9 mouse cellular contexts compared by ENCODE assay signal in the genomic region with DNA sequence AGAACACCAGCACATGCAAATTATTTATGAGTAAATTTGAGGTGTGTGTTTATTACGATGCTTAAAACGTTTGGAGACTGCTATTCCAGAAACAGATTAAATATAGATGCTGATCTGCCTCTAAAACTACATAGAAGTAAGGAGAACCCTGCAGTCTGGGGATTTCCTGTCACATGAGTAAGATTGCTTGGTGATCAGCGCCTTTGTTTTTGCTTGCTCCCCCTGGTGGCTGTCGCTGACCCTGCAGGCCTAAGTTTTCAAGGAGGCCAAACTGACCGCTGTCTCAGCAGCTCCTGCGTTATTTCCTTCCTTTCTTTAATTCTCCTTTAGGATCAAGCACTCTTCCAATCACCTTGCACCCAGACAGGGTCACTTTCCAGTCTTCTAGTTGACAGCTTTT. TPM values are rescaled to one million over a fixed set of nuclear protein-coding genes. Genes with fewer than 3 reads are reported as not detected.
A peak's percentile ranks its signal among the peaks of the same experiment; 100 is the strongest.
DNase-seq lines count a peak whose midpoint lies in the region; ATAC-seq and TF ChIP-seq lines count a peak whose summit lies in the region.
"Had no signal": no experiment of that assay in that cellular context is flagged by ENCODE, and none has a peak within 500 bp of the region (broad histone marks: within the 10 kb centered on the region; RNA-seq: fewer than 3 reads in every experiment).

No protein-coding gene starts in this region.

- no peaks in the 10 kb centered on the region for H3K36me3 ChIP-seq in lung, postnatal 0 days (ENCODE audit: insufficient read depth, low read length)
- H3K36me3 ChIP-seq: heart, embryonic 13.5 days had no signal

- peak; percentile 92 for TF ChIP-seq CTCF in lung, postnatal 0 days (IDR thresholded peaks at IDR 0.05)

- H3K4me1 ChIP-seq in lung, postnatal 0 days (ENCODE audit: insufficient read depth, low read depth, low read length): no peaks in the 10 kb centered on the region
- H3K4me1 ChIP-seq: heart, embryonic 13.5 days had no signal

- H3K9me3 ChIP-seq in lung, postnatal 0 days (ENCODE audit: low read length): no peaks in the 10 kb centered on the region
- H3K9me3 ChIP-seq: heart, embryonic 13.5 days had no signal

- peak; percentile 98 for ATAC-seq in granulocyte monocyte progenitor cell, adult 5-6 weeks (replicated peaks; ENCODE audit: poor library complexity, severe bottlenecking)
- ATAC-seq in lung, postnatal 0 days: peak; percentile 47; the same call in 1 of the 2 replicates

- H3K9ac ChIP-seq in lung, postnatal 0 days (replicated peaks; ENCODE audit: low read depth): no peak overlapping the region
- H3K9ac ChIP-seq: heart, embryonic 13.5 days had no signal

- H3K27ac ChIP-seq in lung, postnatal 0 days (ENCODE audit: low read length): no peak overlapping the region
- H3K27ac ChIP-seq: heart, embryonic 13.5 days had no signal

- no peak overlapping the region for H3K4me2 ChIP-seq in lung, postnatal 0 days (replicated peaks; ENCODE audit: low read depth, low read length)
- H3K4me2 ChIP-seq: heart, embryonic 13.5 days had no signal

- WGBS in lung, postnatal 0 days: 11% methylated on average over 6 of the region's 6 CpGs

- TF ChIP-seq EP300 in lung, postnatal 0 days (IDR thresholded peaks at IDR 0.05): no peak

- H3K27me3 ChIP-seq in lung, postnatal 0 days (replicated peaks; ENCODE audit: insufficient read depth, low read length): no peaks in the 10 kb centered on the region
- H3K27me3 ChIP-seq: heart, embryonic 13.5 days had no signal

- no peak overlapping the region for H3K4me3 ChIP-seq in lung, postnatal 0 days (ENCODE audit: low read depth, low read length)
- H3K4me3 ChIP-seq: heart, embryonic 13.5 days had no signal

- DNase-seq in CD4-positive, CD25-positive, alpha-beta regulatory T cell, adult 2 months (ENCODE audit: low read depth, low spot score): peak; percentile 85
- DNase-seq in adrenal gland, adult 18-20 months (ENCODE audit: low spot score in 2 of 2): peak; percentile 74 to 81
- peak; percentile 76 for DNase-seq in embryo, embryonic 11 days
- peak; percentile 86 to 87 for DNase-seq in kidney, postnatal 4 days
- peak; percentile 78 for DNase-seq in lung, postnatal 0 days (ENCODE audit: low spot score)
- peak; percentile 85 for DNase-seq in retina, embryonic 14.5 days (ENCODE audit: low spot score)
- peak; percentile 83 for DNase-seq in thymus, postnatal 4 days

RNA-seq across cellular contexts. Expression of a gene that starts 11.0 kb away (rescaled TPM):
- total RNA-seq in adrenal gland, adult 18-20 months (2021): 10 to 100 TPM; 21.8 to 22.1 TPM
- total RNA-seq in granulocyte monocyte progenitor cell, adult 5-6 weeks (2014; fragmentation: Nextera tagmentation): 0.45 and 1.2 TPM in 2 replicates
- 0.57 and 0.82 TPM in 2 replicates for total RNA-seq in granulocyte monocyte progenitor cell, adult 5-6 weeks (2017)
- 1.8 and 2.3 TPM in 2 replicates for polyA plus RNA-seq in lung, postnatal 0 days (2015; fragmentation: Nextera tagmentation; extraction: Ambion mirVana)

Comparison
In these comparisons a context has a peak if more than half of its experiments do, and no peak if none do; other contexts are left out.
1. RNA of a gene that starts 11.0 kb away (total RNA-seq): 21.8 to 22.1 TPM in adrenal gland, adult 18-20 months; 0.45 to 1.2 TPM in granulocyte monocyte progenitor cell, adult 5-6 weeks; every median in the first group is over 10 times any median in the second.
2. Peak in every context shown above with its lines, with median percentiles within 50 percentile points of each other: DNase-seq.